Mouse (Mus musculus) liver, embryonic 16.5 days (tissue): ENCODE measurements around the gene Slc25a29. TPM values are rescaled to one million over a fixed set of nuclear protein-coding genes. Genes with fewer than 3 reads are reported as not detected.
"Not testable (repeated sequence)": the region's sequence is repeated elsewhere in the genome, so short reads cannot be mapped to it uniquely, and the experiment has no call there.

Experiments
- ATAC-seq: fragments of 200-750 bp; cut with Nextera tagmentation; 2 replicates; pipeline ENCODE4 v1.8.0; 2017; ENCODE audit warnings: low read depth, mild to moderate bottlenecking, moderate number of reproducible peaks, moderate library complexity
- H3K27ac ChIP-seq: fragments of 300-500 bp; sonication (generic); 2 replicates; pipeline ENCODE4 v1.5.1; 2014; ENCODE audit warnings: mild to moderate bottlenecking, low read length
- H3K27me3 ChIP-seq: fragments of 300-500 bp; sonication (generic); 2 replicates; pipeline ENCODE4 v1.6.1; 2014; ENCODE audit warnings: low read depth, low read length, mixed read lengths; ENCODE audit not compliant: control insufficient read depth, insufficient read depth
- H3K36me3 ChIP-seq: fragments of 300-500 bp; sonication (generic); 2 replicates; pipeline ENCODE4 v1.6.1; 2014; ENCODE audit warnings: mild to moderate bottlenecking; ENCODE audit not compliant: control insufficient read depth, insufficient read depth
- H3K4me1 ChIP-seq: fragments of 300-500 bp; sonication (generic); 2 replicates; pipeline ENCODE4 v1.6.1; 2014; ENCODE audit warnings: low read depth, low read length, mixed read lengths; ENCODE audit not compliant: control insufficient read depth
- H3K4me2 ChIP-seq: fragments of 300-500 bp; sonication (generic); 2 replicates; pipeline ENCODE4 v1.6.1; 2014; ENCODE audit warnings: low read depth, low read length, mixed read lengths
- H3K4me3 ChIP-seq: fragments of 300-500 bp; sonication (generic); 2 replicates; pipeline ENCODE4 v1.5.1; 2014; ENCODE audit warnings: low read depth, mild to moderate bottlenecking, low read length
- H3K9ac ChIP-seq: fragments of 300-500 bp; sonication (generic); 2 replicates; pipeline ENCODE4 v1.6.1; 2014; ENCODE audit warnings: low read depth, low read length
- H3K9me3 ChIP-seq: fragments of 300-500 bp; sonication (generic); replicated peaks from 2 replicates; pipeline ENCODE4 v1.6.1; 2016; ENCODE audit warnings: low read length; ENCODE audit not compliant: control insufficient read depth
- WGBS: fragments of 180-500 bp; shearing (Covaris S2); extraction: QIAGEN DNeasy Blood & Tissue Kit; methylation state at CpG from one replicate; pipeline ENCODE4 v1.1.7; 2014; ENCODE audit not compliant: insufficient replicate concordance; 5-methylcytosine and 5-hydroxymethylcytosine counted together
- polyA plus RNA-seq: library from polyadenylated mRNA; unstranded; fragments of >200 nt; fragmentation: Nextera tagmentation; extraction: Ambion mirVana; gene quantifications from 2 replicates; pipeline ENCODE4 v1.2.1, GENCODE M21; 2015

The Slc25a29 gene
- polyA plus RNA-seq, 1 experiment from 2014 or later: 1.7 TPM

GRCm38 (mm10) chr12:108857589-108858184 lies 22.0 kb upstream of the Slc25a29 start:
- Histone ChIP-seq H3K4me2 (no peak overlapping the region), H3K9ac (no peak overlapping the region), H3K36me3 (peaks cover under 1% of the 10 kb centered on the region; the same call in 1 of the 2 replicates), H3K9me3 (no peaks in the 10 kb centered on the region), H3K27me3 (no peaks in the 10 kb centered on the region), H3K27ac (no peak overlapping the region), H3K4me1 (no peaks in the 10 kb centered on the region; the same call in 1 of the 2 replicates), H3K4me3 (no peak overlapping the region)
- WGBS: 70% methylated on average over 7 of the region's 7 CpGs
- ATAC-seq: no peak

- no peak overlapping the region for H3K9ac ChIP-seq
- no peaks in the 10 kb centered on the region for H3K36me3 ChIP-seq
- H3K9me3 ChIP-seq: no peaks in the 10 kb centered on the region
- H3K4me3 ChIP-seq: no peak overlapping the region
- ATAC-seq: no peak
- no peaks in the 10 kb centered on the region for H3K27me3 ChIP-seq
- peak overlapping the region; percentile 53; the same call in 1 of the 2 replicates for H3K4me2 ChIP-seq
- H3K4me1 ChIP-seq: no peaks in the 10 kb centered on the region; the same call in 1 of the 2 replicates
- WGBS: 78% methylated on average over 7 of the region's 7 CpGs
- no peak overlapping the region for H3K27ac ChIP-seq
Observed at GRCm38 (mm10) chr12:108857109-108857508, 21.4 kb upstream of the Slc25a29 start.

DNA sequence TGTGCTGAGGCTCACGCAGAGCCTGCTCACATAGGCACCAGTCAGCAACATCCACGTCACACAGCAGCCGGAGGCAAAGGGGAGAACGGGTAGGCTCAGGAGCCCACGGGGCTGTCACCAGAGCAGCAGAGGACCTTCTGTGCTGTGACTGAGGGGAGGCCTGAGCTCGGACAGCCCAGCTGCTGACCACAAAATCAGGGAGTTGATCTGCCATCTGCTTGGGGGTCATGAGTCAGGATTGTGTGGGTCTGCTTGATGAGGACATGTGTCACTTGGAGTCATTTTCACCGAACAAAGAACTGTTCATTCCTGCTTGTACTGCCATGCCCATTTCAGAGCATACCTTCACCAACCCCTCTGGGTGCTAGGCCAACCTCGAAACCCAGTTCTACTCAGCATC lies 20.5 kb upstream of the Slc25a29 start:
- WGBS: 69% methylated on average over 8 of the region's 8 CpGs
- H3K4me3 ChIP-seq: peak overlapping the region; percentile 44
- peak overlapping the region; percentile 31 for H3K27ac ChIP-seq
- no peak for ATAC-seq
- peak overlapping the region; percentile 53 for H3K4me2 ChIP-seq
- H3K9ac ChIP-seq: peak overlapping the region; percentile 45
- H3K9me3 ChIP-seq: no peaks in the 10 kb centered on the region
- H3K27me3 ChIP-seq: no peaks in the 10 kb centered on the region
- H3K4me1 ChIP-seq: no peaks in the 10 kb centered on the region; the same call in none of the 2 replicates
- no peaks in the 10 kb centered on the region for H3K36me3 ChIP-seq

DNA sequence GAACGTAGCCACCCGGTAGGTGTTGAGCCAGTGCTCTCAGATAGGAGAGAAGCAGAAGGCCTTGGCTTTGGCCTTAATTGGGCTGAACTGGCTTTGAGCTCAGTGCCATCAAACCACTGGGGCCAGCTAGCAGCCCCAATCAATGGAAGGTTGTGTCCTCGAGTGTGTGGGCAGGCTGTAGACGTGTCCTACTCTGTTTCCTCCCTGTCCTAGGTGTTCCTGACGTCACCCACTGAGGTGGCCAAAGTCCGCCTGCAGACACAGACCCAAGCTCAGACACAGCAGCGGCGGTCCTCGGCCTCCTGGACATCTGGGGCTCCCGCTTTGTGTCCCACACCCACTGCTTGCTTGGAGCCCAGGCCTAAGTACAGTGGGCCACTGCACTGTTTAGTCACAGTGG lies 19.4 kb upstream of the Slc25a29 start:
- Histone ChIP-seq H3K4me3 (peak overlapping the region; percentile 44), H3K4me1 (no peaks in the 10 kb centered on the region; the same call in none of the 2 replicates), H3K9ac (peak overlapping the region; percentile 45; the same call in 1 of the 2 replicates), H3K36me3 (no peaks in the 10 kb centered on the region), H3K9me3 (no peaks in the 10 kb centered on the region), H3K4me2 (peak overlapping the region; percentile 53; the same call in 1 of the 2 replicates), H3K27ac (peak overlapping the region; percentile 51), H3K27me3 (no peaks in the 10 kb centered on the region)
- ATAC-seq: peak; percentile 78
- 68% methylated on average over 10 of the region's 10 CpGs for WGBS

DNA sequence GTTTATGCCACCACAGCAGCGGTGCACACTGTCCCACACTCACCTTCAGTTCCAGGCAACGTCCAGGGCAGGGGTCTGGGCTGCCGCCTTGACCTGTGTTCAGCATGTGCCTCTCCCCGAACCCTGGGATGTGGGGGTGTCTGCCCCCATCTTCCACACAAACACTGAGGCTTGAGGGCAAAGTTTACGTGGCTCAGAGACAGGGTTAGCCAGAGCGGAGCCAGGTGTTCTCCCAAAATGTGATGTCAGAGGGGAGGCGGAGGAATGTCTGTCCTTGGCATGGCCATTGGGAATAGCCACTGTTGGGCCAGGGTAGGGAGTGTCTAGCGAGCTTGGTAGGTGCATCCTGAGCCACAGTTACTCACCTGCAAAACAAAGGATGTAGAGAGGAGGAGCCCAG lies 17.1 kb upstream of the Slc25a29 start:
- no peak overlapping the region for H3K9ac ChIP-seq
- H3K4me1 ChIP-seq: no peaks in the 10 kb centered on the region; the same call in 1 of the 2 replicates
- H3K27me3 ChIP-seq: no peaks in the 10 kb centered on the region
- no peaks in the 10 kb centered on the region for H3K9me3 ChIP-seq
- H3K27ac ChIP-seq: no peak overlapping the region
- H3K36me3 ChIP-seq: no peaks in the 10 kb centered on the region
- WGBS: 77% methylated on average over 8 of the region's 8 CpGs
- no peak overlapping the region for H3K4me3 ChIP-seq
- no peak overlapping the region for H3K4me2 ChIP-seq
- no peak for ATAC-seq

- no peak for ATAC-seq
- WGBS: 78% methylated on average over 8 of the region's 8 CpGs
- no peak overlapping the region for H3K9ac ChIP-seq
- peak overlapping the region; percentile 74 for H3K27ac ChIP-seq
- no peaks in the 10 kb centered on the region for H3K9me3 ChIP-seq
- no peaks in the 10 kb centered on the region for H3K36me3 ChIP-seq
- no peaks in the 10 kb centered on the region; the same call in 1 of the 2 replicates for H3K4me1 ChIP-seq
- no peak overlapping the region for H3K4me2 ChIP-seq
- H3K4me3 ChIP-seq: no peak overlapping the region
- no peaks in the 10 kb centered on the region for H3K27me3 ChIP-seq
Observed at GRCm38 (mm10) chr12:108850886-108851285, 15.2 kb upstream of the Slc25a29 start.

DNA sequence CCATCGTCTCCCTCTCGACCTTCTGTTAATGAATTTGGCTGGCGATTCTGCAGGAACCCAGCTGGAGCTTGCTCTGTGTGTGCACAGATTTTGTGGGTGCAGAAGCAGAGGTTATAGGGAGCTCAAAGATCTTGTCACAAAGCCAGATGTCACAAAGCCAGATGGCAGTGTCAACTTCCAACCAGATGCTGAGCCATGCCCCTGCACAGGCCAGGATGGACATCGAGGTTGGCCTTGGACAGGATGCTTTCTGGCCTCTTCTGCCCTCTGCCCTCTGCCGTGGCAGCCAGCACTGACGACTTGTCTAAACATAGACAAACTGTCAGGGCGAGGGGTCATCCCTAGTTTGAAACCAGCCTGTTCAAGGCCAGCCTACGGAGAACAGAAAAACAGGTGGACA lies 14.4 kb upstream of the Slc25a29 start:
- H3K27me3 ChIP-seq: no peaks in the 10 kb centered on the region
- 50% methylated on average over 8 of the region's 8 CpGs for WGBS
- ATAC-seq: peak; percentile 79

GRCm38 (mm10) chr12:108849488-108850022 lies 13.9 kb upstream of the Slc25a29 start:
- Histone ChIP-seq H3K27ac (peak overlapping the region; percentile 25), H3K36me3 (no peaks in the 10 kb centered on the region; the same call in 1 of the 2 replicates), H3K9ac (no peak overlapping the region), H3K4me2 (no peak overlapping the region), H3K4me1 (no peaks in the 10 kb centered on the region; the same call in 1 of the 2 replicates), H3K9me3 (no peaks in the 10 kb centered on the region), H3K4me3 (no peak overlapping the region), H3K27me3 (no peaks in the 10 kb centered on the region)
- no peak for ATAC-seq
- WGBS: 66% methylated on average over 4 of the region's 4 CpGs

More for the DNA sequence above, 14.4 kb upstream of the Slc25a29 start:
- Histone ChIP-seq H3K36me3 (no peaks in the 10 kb centered on the region; the same call in 1 of the 2 replicates), H3K4me1 (no peaks in the 10 kb centered on the region; the same call in 1 of the 2 replicates), H3K4me2 (no peak overlapping the region), H3K4me3 (no peak overlapping the region), H3K27ac (peak overlapping the region; percentile 25; the same call in 1 of the 2 replicates), H3K9ac (no peak overlapping the region), H3K9me3 (no peaks in the 10 kb centered on the region)

DNA sequence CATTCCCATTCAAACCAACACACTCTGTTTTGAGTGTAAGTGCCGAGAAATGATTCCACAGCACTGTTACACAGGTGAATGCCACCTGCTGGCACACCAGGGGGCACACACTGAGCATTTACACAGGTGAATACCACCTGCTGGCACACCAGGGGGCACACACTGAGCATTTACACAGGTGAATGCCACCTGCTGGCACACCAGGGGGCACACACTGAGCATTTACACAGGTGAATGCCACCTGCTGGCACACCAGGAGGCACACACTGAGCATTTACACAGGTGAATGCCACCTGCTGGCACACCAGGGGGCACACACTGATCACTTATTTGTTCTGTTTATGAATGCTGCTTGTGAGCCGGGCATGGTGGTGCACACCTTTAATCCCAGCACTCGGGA lies 12.3 kb upstream of the Slc25a29 start:
- not testable (repeated sequence) for H3K9ac ChIP-seq, H3K27ac ChIP-seq, H3K4me3 ChIP-seq, H3K9me3 ChIP-seq, ATAC-seq, H3K4me1 ChIP-seq, H3K4me2 ChIP-seq, H3K36me3 ChIP-seq, H3K27me3 ChIP-seq
- WGBS: 67% methylated on average over 3 of the region's 3 CpGs
